Mouse (Mus musculus): ENCODE measurements around the gene 1700012B09Rik. TPM values are rescaled to one million over a fixed set of nuclear protein-coding genes. Genes with fewer than 3 reads are reported as not detected.

1700012B09Rik gene
- total and polyA plus RNA-seq, 2 experiments from 2014 or later, result 1.00 to 8.8 TPM

DNA sequence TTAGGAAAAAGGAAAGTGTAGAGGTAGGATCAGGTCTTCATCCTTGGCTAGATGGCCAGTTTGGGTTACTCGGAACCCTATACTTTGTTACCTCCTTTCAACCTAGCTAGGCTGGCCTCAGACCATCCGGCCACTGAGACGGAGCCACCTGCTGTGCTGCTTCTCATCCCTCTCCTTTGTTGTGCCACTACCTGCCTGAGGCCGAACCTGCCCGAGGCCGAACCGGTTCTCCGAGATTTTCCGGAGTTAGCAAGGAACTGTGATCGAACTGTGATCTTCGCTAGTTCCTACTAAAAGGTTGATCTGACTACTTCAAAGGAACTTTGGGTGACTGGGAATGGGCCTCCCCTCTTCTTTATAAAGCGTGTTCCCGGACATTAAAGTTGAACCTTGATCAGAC is 7.5 kb upstream of the 1700012B09Rik start:
- H3K4me1 ChIP-seq (ENCODE audit: insufficient read depth), result no peaks in the 10 kb centered on the region
- no peak for TF ChIP-seq CTCF (IDR thresholded peaks at IDR 0.05; ENCODE audit: low read depth)
- H3K4me3 ChIP-seq (ENCODE audit: low read depth, low read length), result no peak overlapping the region
- H3K27ac ChIP-seq (ENCODE audit: low read depth, low read length), result no peak overlapping the region
- no peak for DNase-seq
- no peak for ATAC-seq
- WGBS, result 43% methylated on average over 13 of the region's 13 CpGs
- H3K9ac ChIP-seq, result no peak overlapping the region
- H3K27me3 ChIP-seq (ENCODE audit: insufficient read depth, low read length), result no peaks in the 10 kb centered on the region
- no peaks in the 10 kb centered on the region for H3K9me3 ChIP-seq (ENCODE audit: low read length)
- no peak overlapping the region for H3K4me2 ChIP-seq (ENCODE audit: low read depth)
- H3K36me3 ChIP-seq (ENCODE audit: insufficient read depth), result peaks cover 19% of the 10 kb centered on the region

DNA sequence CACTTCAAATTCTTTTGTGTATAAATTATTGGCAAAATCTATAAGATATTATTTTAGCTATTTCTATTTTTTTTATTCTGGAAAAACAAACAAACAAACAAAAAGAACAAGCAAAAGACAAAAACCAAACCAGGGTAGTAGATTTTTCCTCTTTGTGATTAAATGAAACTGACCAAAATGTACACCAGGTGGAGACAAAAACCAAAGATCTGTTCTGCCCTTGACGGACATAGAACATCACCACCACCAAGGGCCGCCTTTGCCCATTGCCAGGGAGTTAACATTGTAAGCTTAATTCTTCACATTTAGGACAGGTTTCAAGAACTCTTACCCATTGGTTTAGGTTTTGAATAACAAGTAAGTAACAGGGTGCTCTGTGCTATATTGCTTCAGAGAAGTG is 3.0 kb upstream of the 1700012B09Rik start:
- Histone ChIP-seq H3K36me3 (ENCODE audit: insufficient read depth) (no peaks in the 10 kb centered on the region), H3K4me3 (ENCODE audit: low read depth, low read length) (no peak overlapping the region), H3K9me3 (ENCODE audit: low read length) (no peaks in the 10 kb centered on the region), H3K27me3 (ENCODE audit: insufficient read depth, low read length) (no peaks in the 10 kb centered on the region), H3K4me2 (ENCODE audit: low read depth) (no peak overlapping the region), H3K4me1 (ENCODE audit: insufficient read depth) (no peaks in the 10 kb centered on the region), H3K9ac (no peak overlapping the region), H3K27ac (ENCODE audit: low read depth, low read length) (no peak overlapping the region)
- DNase-seq (no peak), ATAC-seq (no peak)
- TF ChIP-seq CTCF (IDR thresholded peaks at IDR 0.05; ENCODE audit: low read depth), result peak; percentile 50
- WGBS, result 53% methylated on average over 2 of the region's 2 CpGs

DNA sequence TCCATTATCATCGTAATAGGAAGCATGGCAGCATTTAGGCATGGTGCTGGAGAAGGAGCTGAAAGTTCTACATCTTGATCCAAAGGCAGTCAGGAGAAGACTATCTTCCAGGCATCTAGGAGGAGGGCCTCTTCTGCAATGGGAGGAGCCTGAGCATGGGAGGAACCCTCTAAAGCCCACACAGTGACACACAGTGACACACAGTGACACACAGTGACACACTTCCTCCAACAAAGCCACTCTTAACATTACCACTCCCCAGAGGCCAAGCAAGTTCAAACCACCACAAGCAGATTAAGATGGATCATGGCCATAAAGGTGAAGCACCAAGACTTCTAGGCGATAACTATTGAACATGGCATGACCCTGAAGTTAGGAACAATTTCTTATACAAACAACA is 1.2 kb upstream of the 1700012B09Rik start:
- 90% methylated on average over 2 of the region's 2 CpGs for WGBS
- H3K9ac ChIP-seq, result no peak overlapping the region
- no peaks in the 10 kb centered on the region for H3K4me1 ChIP-seq (ENCODE audit: insufficient read depth)
- no peak overlapping the region for H3K4me3 ChIP-seq (ENCODE audit: low read depth, low read length)
- no peaks in the 10 kb centered on the region for H3K9me3 ChIP-seq (ENCODE audit: low read length)
- DNase-seq (no peak), ATAC-seq (no peak)
- no peak overlapping the region for H3K4me2 ChIP-seq (ENCODE audit: low read depth)
- H3K36me3 ChIP-seq (ENCODE audit: insufficient read depth), result no peaks in the 10 kb centered on the region
- H3K27ac ChIP-seq (ENCODE audit: low read depth, low read length), result no peak overlapping the region
- H3K27me3 ChIP-seq (ENCODE audit: insufficient read depth, low read length), result no peaks in the 10 kb centered on the region
- no peak for TF ChIP-seq CTCF (IDR thresholded peaks at IDR 0.05; ENCODE audit: low read depth)

DNA sequence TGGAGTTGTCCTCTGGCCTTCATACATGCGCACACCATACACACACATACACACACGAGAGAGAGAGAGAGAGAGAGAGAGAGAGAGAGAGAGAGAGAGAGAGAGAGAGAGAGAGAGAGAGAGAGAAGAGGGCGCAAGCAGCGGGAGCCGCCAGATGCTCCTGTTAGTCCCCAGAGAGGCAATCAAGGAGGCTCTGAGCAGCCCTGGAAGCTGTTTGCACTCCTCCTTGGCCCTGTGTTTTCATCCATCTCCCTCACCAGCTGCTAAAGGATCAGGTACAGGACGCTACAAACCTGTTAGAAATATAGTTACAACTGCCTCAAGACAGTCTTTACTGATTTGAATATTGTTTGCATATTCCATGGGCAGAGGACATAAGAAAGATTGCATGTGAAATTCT is 1.0 kb downstream of the 1700012B09Rik start:
- no peak for TF ChIP-seq CTCF (IDR thresholded peaks at IDR 0.05; ENCODE audit: low read depth)
- 66% methylated on average over 6 of the region's 6 CpGs for WGBS
- Histone ChIP-seq H3K4me3 (ENCODE audit: low read depth, low read length) (no peak overlapping the region), H3K27me3 (ENCODE audit: insufficient read depth, low read length) (no peaks in the 10 kb centered on the region), H3K4me2 (ENCODE audit: low read depth) (no peak overlapping the region), H3K4me1 (ENCODE audit: insufficient read depth) (no peaks in the 10 kb centered on the region), H3K9me3 (ENCODE audit: low read length) (no peaks in the 10 kb centered on the region), H3K9ac (no peak overlapping the region), H3K27ac (ENCODE audit: low read depth, low read length) (no peak overlapping the region), H3K36me3 (ENCODE audit: insufficient read depth) (no peaks in the 10 kb centered on the region)
- no peak for DNase-seq
- no peak for ATAC-seq

DNA sequence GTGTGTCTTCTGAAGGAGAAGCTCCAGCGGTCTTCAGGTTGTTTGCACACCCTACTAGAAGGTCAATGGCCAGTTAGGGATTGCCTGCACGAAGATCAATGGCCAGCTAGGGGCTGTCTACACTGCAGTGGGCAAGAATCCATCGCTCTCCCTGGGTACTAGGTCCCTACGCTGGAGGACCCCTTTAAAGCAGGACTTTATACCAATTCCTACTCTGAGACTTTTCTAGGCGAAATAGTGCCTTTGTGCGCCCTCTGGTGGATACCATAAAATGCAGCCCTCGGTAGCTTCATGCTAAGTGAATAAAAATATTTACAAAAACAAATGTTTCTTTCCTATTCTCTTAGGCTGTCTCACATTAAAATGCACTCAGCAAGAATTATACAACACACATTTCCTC is 6.1 kb downstream of the 1700012B09Rik start:
- Histone ChIP-seq H3K4me2 (ENCODE audit: low read depth) (no peak overlapping the region), H3K4me1 (ENCODE audit: insufficient read depth) (no peaks in the 10 kb centered on the region), H3K9me3 (ENCODE audit: low read length) (no peaks in the 10 kb centered on the region), H3K9ac (no peak overlapping the region), H3K27me3 (ENCODE audit: insufficient read depth, low read length) (no peaks in the 10 kb centered on the region), H3K27ac (ENCODE audit: low read depth, low read length) (no peak overlapping the region), H3K36me3 (ENCODE audit: insufficient read depth) (no peaks in the 10 kb centered on the region), H3K4me3 (ENCODE audit: low read depth, low read length) (no peak overlapping the region)
- peak; percentile 79 for TF ChIP-seq CTCF (IDR thresholded peaks at IDR 0.05; ENCODE audit: low read depth)
- ATAC-seq (peak; percentile 73), DNase-seq (peak; percentile 79)
- 23% methylated on average over 7 of the region's 7 CpGs for WGBS

DNA sequence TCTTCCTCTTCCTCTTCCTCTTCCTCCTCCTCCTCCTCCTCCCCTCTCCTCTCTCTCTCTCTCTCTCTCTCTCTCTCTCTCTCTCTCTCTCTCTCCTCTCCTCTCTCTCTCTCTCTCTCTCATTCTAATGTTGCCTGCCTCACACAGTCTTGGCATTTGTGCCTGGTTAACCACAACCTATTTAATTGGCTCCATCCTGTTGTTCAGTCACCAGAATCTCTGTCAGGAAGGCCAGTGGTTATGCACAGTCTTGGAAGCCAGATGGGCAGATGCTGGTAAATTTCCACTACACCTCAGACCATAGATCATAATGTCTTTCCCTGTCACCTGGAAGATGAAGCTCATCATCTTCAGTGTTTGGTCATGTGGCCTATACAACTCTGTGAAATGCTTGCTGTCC is 11.6 kb downstream of the 1700012B09Rik start:
- ATAC-seq, result no peak
- no peak overlapping the region for H3K9ac ChIP-seq
- TF ChIP-seq CTCF (IDR thresholded peaks at IDR 0.05; ENCODE audit: low read depth), result no peak

DNA sequence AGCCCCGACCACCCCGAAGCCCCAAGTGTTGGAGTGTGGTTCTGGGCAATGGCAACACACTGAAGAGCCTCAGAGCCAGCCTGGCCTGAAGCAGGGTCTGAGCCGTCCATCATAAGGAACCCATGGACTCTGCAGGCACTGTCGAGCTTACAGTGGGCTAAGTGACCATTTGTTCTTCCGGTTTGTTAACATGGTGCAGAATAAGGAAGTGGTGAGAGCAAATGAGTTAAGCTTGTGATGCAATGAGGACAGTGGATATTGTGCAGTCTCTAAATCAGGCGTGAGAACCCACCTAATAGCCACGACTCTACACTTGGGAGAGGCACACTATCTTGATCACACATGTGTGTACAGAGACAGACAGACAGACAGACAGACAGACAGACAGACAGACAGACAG is 12.2 kb downstream of the 1700012B09Rik start:
- Histone ChIP-seq H3K4me2 (ENCODE audit: low read depth) (no peak overlapping the region), H3K4me3 (ENCODE audit: low read depth, low read length) (no peak overlapping the region), H3K27me3 (ENCODE audit: insufficient read depth, low read length) (no peaks in the 10 kb centered on the region), H3K36me3 (ENCODE audit: insufficient read depth) (no peaks in the 10 kb centered on the region), H3K9me3 (ENCODE audit: low read length) (no peaks in the 10 kb centered on the region), H3K4me1 (ENCODE audit: insufficient read depth) (no peaks in the 10 kb centered on the region), H3K9ac (no peak overlapping the region), H3K27ac (ENCODE audit: low read depth, low read length) (no peak overlapping the region)
- ATAC-seq (no peak), DNase-seq (no peak)
- TF ChIP-seq CTCF (IDR thresholded peaks at IDR 0.05; ENCODE audit: low read depth), result no peak
- WGBS, result 75% methylated on average over 7 of the region's 7 CpGs

More for the DNA sequence above, 11.6 kb downstream of the 1700012B09Rik start:
- H3K4me2 ChIP-seq (ENCODE audit: low read depth), result no peak overlapping the region
- no peaks in the 10 kb centered on the region for H3K27me3 ChIP-seq (ENCODE audit: insufficient read depth, low read length)
- no peak for DNase-seq
- no peaks in the 10 kb centered on the region for H3K4me1 ChIP-seq (ENCODE audit: insufficient read depth)
- no peaks in the 10 kb centered on the region for H3K9me3 ChIP-seq (ENCODE audit: low read length)
- no peak overlapping the region for H3K4me3 ChIP-seq (ENCODE audit: low read depth, low read length)
- no peak overlapping the region for H3K27ac ChIP-seq (ENCODE audit: low read depth, low read length)
- no peaks in the 10 kb centered on the region for H3K36me3 ChIP-seq (ENCODE audit: insufficient read depth)

DNA sequence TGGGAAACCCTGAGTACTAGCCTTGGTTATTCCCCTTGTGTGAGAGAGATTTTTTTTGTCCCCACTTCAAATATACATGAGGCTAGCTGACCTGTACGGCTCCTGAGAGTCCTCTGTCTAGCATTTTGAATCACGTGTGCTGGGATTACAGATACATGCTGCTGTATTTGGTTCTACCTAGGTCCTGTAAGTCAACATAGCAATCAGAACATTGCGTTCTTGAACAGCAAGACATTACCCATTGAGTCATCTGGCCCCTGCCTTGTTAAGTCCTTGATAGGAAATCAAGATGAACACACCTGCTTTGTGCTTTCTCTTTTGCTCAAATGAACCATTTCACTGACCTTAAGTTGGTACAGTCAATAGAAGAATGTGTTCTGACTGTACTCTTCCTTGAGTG is 16.4 kb downstream of the 1700012B09Rik start:
- Histone ChIP-seq H3K9me3 (ENCODE audit: low read length) (no peaks in the 10 kb centered on the region), H3K4me3 (ENCODE audit: low read depth, low read length) (no peak overlapping the region), H3K36me3 (ENCODE audit: insufficient read depth) (no peaks in the 10 kb centered on the region), H3K9ac (no peak overlapping the region), H3K4me2 (ENCODE audit: low read depth) (no peak overlapping the region), H3K27me3 (ENCODE audit: insufficient read depth, low read length) (peaks cover 8% of the 10 kb centered on the region; the same call in 1 of the 2 replicates), H3K27ac (ENCODE audit: low read depth, low read length) (no peak overlapping the region), H3K4me1 (ENCODE audit: insufficient read depth) (0 out of 2 replicates have a peak, but pooled peaks cover 3% of the 10 kb centered on the region)
- DNase-seq (no peak), ATAC-seq (no peak)
- no peak for TF ChIP-seq CTCF (IDR thresholded peaks at IDR 0.05; ENCODE audit: low read depth)
- 84% methylated on average over 3 of the region's 3 CpGs for WGBS

Data from forebrain, postnatal 0 days (tissue).